Mouse (Mus musculus) bone marrow macrophage, adult 2 months (primary cell): ENCODE measurements around the gene Bard1.

ENCODE experiments used
- CTCF ChIP-seq: IDR thresholded peaks from 2 replicates; pipeline ENCODE4 v1.5.1; 2012; ENCODE audit warnings: low read depth, mild to moderate bottlenecking, low read length, moderate library complexity
- POLR2A ChIP-seq: IDR thresholded peaks from 2 replicates; pipeline ENCODE4 v1.6.1; 2012; ENCODE audit warnings: mild to moderate bottlenecking, low read depth, low read length, borderline replicate concordance

DNA sequence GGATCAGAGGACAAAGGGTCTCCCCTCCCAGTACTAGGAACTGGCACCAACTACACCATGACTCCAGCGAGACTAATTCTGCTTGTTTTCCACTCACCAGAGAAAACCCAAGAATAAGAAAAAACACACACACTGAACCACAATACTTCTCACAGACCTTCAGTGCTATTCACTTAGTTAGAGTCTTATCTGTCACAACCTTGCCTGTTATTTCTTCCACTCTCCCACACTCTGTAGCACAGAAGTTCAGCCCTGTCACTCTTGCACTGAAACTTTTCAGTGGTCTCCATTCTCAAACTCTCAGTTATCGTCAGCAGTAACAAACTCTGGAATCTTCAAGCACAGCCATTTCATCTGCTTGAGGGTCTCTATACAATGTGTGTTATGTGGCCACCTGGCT lies 50.2 kb downstream of the Bard1 start:
- no peak for TF ChIP-seq POLR2A
- TF ChIP-seq CTCF = no peak
